Mouse (Mus musculus): ENCODE measurements around the gene Il1rn. TPM values are rescaled to one million over a fixed set of nuclear protein-coding genes. Genes with fewer than 3 reads are reported as not detected.

The Il1rn gene
- polyA plus RNA-seq, 1 experiment from 2014 or later, result not detected

- WGBS, result 87% methylated on average over 2 of the region's 2 CpGs
- Histone ChIP-seq H3K4me1 (no peaks in the 10 kb centered on the region), H3K27ac (no peak overlapping the region)
Observed at GRCm38 (mm10) chr2:24351159-24351558, 14.5 kb downstream of the Il1rn start.

DNA sequence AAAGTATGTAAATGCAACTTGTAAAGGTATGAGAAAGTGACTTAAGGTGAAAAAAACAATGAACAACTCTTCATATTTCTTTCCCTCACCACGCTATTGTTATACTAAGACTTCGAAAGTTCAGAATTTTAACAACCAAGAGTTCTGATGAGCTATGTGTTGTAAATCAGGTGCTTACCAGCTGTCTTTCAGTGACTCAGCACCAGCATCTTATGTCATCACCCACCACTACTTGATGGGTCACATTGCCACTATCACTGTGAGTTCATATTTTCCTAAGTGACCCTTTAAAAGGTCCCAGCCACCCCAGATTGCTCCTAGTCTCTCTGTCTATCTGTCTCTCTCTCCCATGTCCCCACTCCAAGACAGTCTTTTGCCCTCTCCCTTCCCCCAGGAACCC, 16.4 kb downstream of the Il1rn start:
- Histone ChIP-seq H3K36me3 (no peaks in the 10 kb centered on the region), H3K27ac (no peak overlapping the region), H3K9me3 (no peaks in the 10 kb centered on the region), H3K4me2 (replicated peaks) (no peak overlapping the region), H3K4me1 (no peaks in the 10 kb centered on the region), H3K27me3 (no peaks in the 10 kb centered on the region), H3K9ac (no peak overlapping the region), H3K4me3 (no peak overlapping the region)
- no peak for ATAC-seq (ENCODE audit: insufficient number of reproducible peaks, insufficient read depth, low FRiP score, low TSS enrichment)
- 92% methylated on average over 2 of the region's 2 CpGs for WGBS

More at GRCm38 (mm10) chr2:24351159-24351558, 14.5 kb downstream of the Il1rn start:
- ATAC-seq (ENCODE audit: insufficient number of reproducible peaks, insufficient read depth, low FRiP score, low TSS enrichment), result no peak
- no peak overlapping the region for H3K4me2 ChIP-seq (replicated peaks)
- no peaks in the 10 kb centered on the region for H3K9me3 ChIP-seq
- H3K36me3 ChIP-seq, result no peaks in the 10 kb centered on the region
- no peak overlapping the region for H3K9ac ChIP-seq
- no peaks in the 10 kb centered on the region for H3K27me3 ChIP-seq
- H3K4me3 ChIP-seq, result no peak overlapping the region

DNA sequence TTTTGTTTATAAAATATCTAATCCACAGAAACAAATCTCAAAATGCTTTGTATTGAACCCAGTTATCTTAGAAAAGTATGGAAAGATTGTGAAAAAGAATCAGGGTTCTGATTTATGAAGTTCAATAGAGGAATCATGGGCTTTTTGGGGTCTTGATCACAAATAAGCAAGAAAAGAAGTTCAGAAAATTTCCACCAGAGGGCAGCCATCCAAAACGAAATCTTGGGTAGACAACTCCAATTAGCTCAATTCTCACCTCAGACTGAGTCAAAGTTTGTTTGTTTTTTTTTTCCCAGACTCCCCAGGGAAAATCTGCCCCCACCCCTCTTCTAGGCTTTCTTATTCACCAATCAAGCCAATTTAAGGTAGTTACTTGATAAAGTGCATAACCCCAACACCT, 21.0 kb downstream of the Il1rn start:
- WGBS, result 5% methylated on average over 1 of the region's 1 CpGs
- no peaks in the 10 kb centered on the region for H3K36me3 ChIP-seq
- H3K27ac ChIP-seq, result no peak overlapping the region

GRCm38 (mm10) chr2:24359347-24359746, 22.7 kb downstream of the Il1rn start:
- ATAC-seq (ENCODE audit: insufficient number of reproducible peaks, insufficient read depth, low FRiP score, low TSS enrichment), result no peak
- no peak overlapping the region for H3K27ac ChIP-seq
- no peaks in the 10 kb centered on the region for H3K36me3 ChIP-seq
- no peak overlapping the region for H3K4me2 ChIP-seq (replicated peaks)
- no peaks in the 10 kb centered on the region for H3K4me1 ChIP-seq
- 93% methylated on average over 1 of the region's 1 CpGs for WGBS
- H3K4me3 ChIP-seq, result no peak overlapping the region
- no peaks in the 10 kb centered on the region for H3K27me3 ChIP-seq
- no peaks in the 10 kb centered on the region for H3K9me3 ChIP-seq
- no peak overlapping the region for H3K9ac ChIP-seq

More for the DNA sequence above, 21.0 kb downstream of the Il1rn start:
- Histone ChIP-seq H3K4me2 (replicated peaks) (no peak overlapping the region), H3K4me1 (no peaks in the 10 kb centered on the region), H3K9ac (no peak overlapping the region), H3K27me3 (no peaks in the 10 kb centered on the region), H3K9me3 (no peaks in the 10 kb centered on the region), H3K4me3 (no peak overlapping the region)
- ATAC-seq (ENCODE audit: insufficient number of reproducible peaks, insufficient read depth, low FRiP score, low TSS enrichment), result no peak

- 83% methylated on average over 3 of the region's 3 CpGs for WGBS
- Histone ChIP-seq H3K9ac (no peak overlapping the region), H3K4me3 (no peak overlapping the region), H3K9me3 (no peaks in the 10 kb centered on the region), H3K4me2 (replicated peaks) (no peak overlapping the region), H3K27ac (no peak overlapping the region), H3K4me1 (peaks cover 5% of the 10 kb centered on the region), H3K36me3 (no peaks in the 10 kb centered on the region), H3K27me3 (0 out of 2 replicates have a peak, but pooled peaks cover 8% of the 10 kb centered on the region)
- no peak for ATAC-seq (ENCODE audit: insufficient number of reproducible peaks, insufficient read depth, low FRiP score, low TSS enrichment)
Observed at GRCm38 (mm10) chr2:24363818-24364217, 27.2 kb downstream of the Il1rn start.

GRCm38 (mm10) chr2:24366214-24366975, 29.7 kb downstream of the Il1rn start:
- H3K4me3 ChIP-seq, result no peak overlapping the region
- ATAC-seq (ENCODE audit: insufficient number of reproducible peaks, insufficient read depth, low FRiP score, low TSS enrichment), result no peak

DNA sequence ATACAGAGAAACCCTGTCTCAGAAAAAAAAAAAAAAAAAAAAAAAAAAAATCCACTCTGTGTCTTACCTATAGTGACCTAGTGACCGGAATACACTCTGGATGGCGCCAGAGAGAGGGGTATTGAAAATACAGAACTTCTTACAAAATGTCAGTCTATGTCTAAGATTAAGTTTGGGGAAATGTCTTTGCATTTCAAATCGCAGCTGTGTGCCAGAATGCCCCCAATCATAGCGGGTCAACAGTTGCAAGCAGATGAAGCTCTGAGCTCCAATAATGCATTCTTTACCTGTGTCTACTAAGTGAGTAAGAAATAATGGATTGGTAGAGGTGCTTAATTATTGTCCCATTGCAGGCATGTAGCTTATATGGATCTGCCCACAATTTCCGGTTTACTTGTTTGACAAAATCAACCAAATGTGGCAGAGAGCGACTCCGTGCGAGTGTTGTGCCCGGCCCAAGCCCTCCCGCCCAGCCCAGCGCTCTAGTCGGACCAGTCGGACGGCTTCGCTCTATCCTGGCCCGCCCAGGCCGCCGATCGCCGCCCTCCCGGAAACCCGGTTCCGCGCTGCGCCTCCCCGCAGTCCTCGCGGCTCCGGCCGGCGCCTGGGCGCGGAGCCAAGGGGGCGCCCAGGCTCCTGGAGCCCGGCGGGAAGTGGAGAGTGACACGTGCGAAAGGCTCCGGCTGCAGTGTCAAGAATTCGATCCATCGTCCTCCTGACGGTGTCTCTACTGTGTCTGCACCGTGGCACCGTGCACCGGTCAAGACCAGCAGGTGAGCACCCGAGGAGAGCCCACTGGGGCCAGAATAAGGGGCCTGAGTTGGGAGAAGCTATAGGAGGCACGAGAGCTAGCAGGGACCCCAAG, 30.6 kb downstream of the Il1rn start, which contains the start of gene Psd4:
TSS of gene Psd4 (plus strand) at position 551 of the 865 bp plus-strand sequence.
- Histone ChIP-seq H3K4me1 (peaks cover 5% of the 10 kb centered on the region), H3K4me2 (replicated peaks) (peak within 1 kb of the TSS; percentile 70), H3K4me3 (peak within 1 kb of the TSS; percentile 37), H3K9me3 (no peaks in the 10 kb centered on the region), H3K9ac (peak within 1 kb of the TSS; percentile 33), H3K27ac (no peak within 1 kb of the TSS), H3K27me3 (0 out of 2 replicates have a peak, but pooled peaks cover 8% of the 10 kb centered on the region), H3K36me3 (no peaks in the 10 kb centered on the region)
- ATAC-seq (ENCODE audit: insufficient number of reproducible peaks, insufficient read depth, low FRiP score, low TSS enrichment), result peak; percentile 84
- 4% methylated on average over 47 of the region's 47 CpGs for WGBS

More at GRCm38 (mm10) chr2:24366214-24366975, 29.7 kb downstream of the Il1rn start:
- peaks cover 5% of the 10 kb centered on the region for H3K4me1 ChIP-seq
- H3K27me3 ChIP-seq, result 0 out of 2 replicates have a peak, but pooled peaks cover 8% of the 10 kb centered on the region
- WGBS, result 78% methylated on average over 12 of the region's 12 CpGs
- H3K4me2 ChIP-seq (replicated peaks), result no peak overlapping the region
- no peaks in the 10 kb centered on the region for H3K36me3 ChIP-seq
- H3K9me3 ChIP-seq, result no peaks in the 10 kb centered on the region
- no peak overlapping the region for H3K27ac ChIP-seq
- no peak overlapping the region for H3K9ac ChIP-seq

DNA sequence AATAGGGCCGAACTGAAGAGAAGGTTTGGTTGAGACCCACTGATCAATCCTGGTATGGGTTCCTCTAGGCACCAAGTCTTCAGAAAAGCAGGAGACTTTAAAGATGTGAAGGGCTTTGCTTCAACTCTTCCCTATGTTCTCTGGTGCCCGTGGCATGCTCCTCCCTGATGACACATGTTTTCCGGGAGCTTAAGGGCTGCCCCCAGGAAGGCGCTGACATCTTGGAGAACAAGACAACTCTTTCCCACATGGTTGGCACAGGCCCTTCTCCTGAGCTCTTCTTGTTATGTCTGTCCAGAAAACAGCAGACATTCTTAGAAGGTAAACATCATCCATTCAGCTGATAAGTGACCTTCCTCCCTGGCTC, 31.2 kb downstream of the Il1rn start:
- 68% methylated on average over 4 of the region's 4 CpGs for WGBS
- Histone ChIP-seq H3K4me3 (peak overlapping the region; percentile 37), H3K27me3 (0 out of 2 replicates have a peak, but pooled peaks cover 8% of the 10 kb centered on the region), H3K9ac (no peak overlapping the region), H3K4me1 (peaks cover 5% of the 10 kb centered on the region), H3K27ac (no peak overlapping the region), H3K9me3 (no peaks in the 10 kb centered on the region), H3K4me2 (replicated peaks) (peak overlapping the region; percentile 70), H3K36me3 (no peaks in the 10 kb centered on the region)
- ATAC-seq (ENCODE audit: insufficient number of reproducible peaks, insufficient read depth, low FRiP score, low TSS enrichment), result no peak

- H3K36me3 ChIP-seq, result no peaks in the 10 kb centered on the region
- no peaks in the 10 kb centered on the region for H3K4me1 ChIP-seq
- H3K9me3 ChIP-seq, result no peaks in the 10 kb centered on the region
- ATAC-seq (ENCODE audit: insufficient number of reproducible peaks, insufficient read depth, low FRiP score, low TSS enrichment), result 0 out of 2 replicates have a peak, but pooled peaks have one; percentile 10
- no peak overlapping the region for H3K4me2 ChIP-seq (replicated peaks)
- H3K4me3 ChIP-seq, result no peak overlapping the region
- no peak overlapping the region for H3K27ac ChIP-seq
- no peaks in the 10 kb centered on the region for H3K27me3 ChIP-seq
- 80% methylated on average over 5 of the region's 5 CpGs for WGBS
- H3K9ac ChIP-seq, result no peak overlapping the region
Observed at GRCm38 (mm10) chr2:24378747-24379450, 42.2 kb downstream of the Il1rn start.

DNA sequence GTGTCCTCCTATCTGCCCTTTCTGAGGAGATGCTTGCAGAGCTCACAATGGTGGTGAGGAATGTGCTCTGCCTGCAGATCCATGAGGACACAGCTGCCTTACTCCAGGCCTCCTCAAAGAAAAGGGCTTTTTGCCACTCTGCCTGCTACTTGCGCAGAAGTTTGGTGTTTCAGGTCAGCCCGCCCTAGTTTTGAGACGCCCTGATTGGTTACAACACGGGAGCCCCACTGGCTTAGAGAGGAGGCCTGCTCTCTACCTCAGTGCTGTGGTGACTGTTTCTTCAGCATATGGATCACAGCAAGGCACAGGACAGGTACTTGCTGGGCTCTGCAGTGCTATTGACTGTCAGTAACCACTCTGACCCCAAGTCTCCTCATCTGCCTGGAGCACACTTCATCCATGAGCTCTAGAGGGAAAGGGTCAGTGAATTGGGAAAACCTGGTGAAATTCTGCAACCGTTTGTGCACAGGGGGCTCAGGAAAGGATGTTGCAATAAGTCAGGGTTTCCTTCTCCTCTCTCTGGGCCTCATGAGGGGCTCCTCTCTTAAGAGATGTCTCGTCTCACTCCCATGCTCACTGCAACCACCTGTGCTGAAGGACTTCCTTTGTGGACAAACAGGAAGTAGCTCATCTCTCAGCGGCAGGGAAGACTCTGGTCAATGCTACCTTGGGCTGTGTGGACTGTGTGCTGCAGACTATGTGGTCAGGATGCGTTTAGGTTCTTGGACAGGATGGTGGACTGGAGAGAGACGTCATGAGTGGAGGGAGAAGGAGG, 46.0 kb downstream of the Il1rn start:
- H3K4me2 ChIP-seq (replicated peaks), result no peak overlapping the region
- no peaks in the 10 kb centered on the region for H3K4me1 ChIP-seq
- ATAC-seq (ENCODE audit: insufficient number of reproducible peaks, insufficient read depth, low FRiP score, low TSS enrichment), result no peak
- H3K9me3 ChIP-seq, result no peaks in the 10 kb centered on the region
- H3K4me3 ChIP-seq, result no peak overlapping the region
- no peaks in the 10 kb centered on the region for H3K27me3 ChIP-seq
- no peak overlapping the region for H3K9ac ChIP-seq
- no peaks in the 10 kb centered on the region for H3K36me3 ChIP-seq
- WGBS, result 67% methylated on average over 9 of the region's 9 CpGs
- H3K27ac ChIP-seq, result no peak overlapping the region

- no peak overlapping the region for H3K4me2 ChIP-seq (replicated peaks)
- H3K27ac ChIP-seq, result no peak overlapping the region
- no peak for ATAC-seq (ENCODE audit: insufficient number of reproducible peaks, insufficient read depth, low FRiP score, low TSS enrichment)
- WGBS, result 73% methylated on average over 3 of the region's 3 CpGs
- H3K27me3 ChIP-seq, result no peaks in the 10 kb centered on the region
- H3K36me3 ChIP-seq, result no peaks in the 10 kb centered on the region
- H3K4me1 ChIP-seq, result no peaks in the 10 kb centered on the region
- no peaks in the 10 kb centered on the region for H3K9me3 ChIP-seq
- H3K4me3 ChIP-seq, result no peak overlapping the region
- H3K9ac ChIP-seq, result no peak overlapping the region
Observed at GRCm38 (mm10) chr2:24383636-24384035, 47.0 kb downstream of the Il1rn start.
